Mouse (Mus musculus): ENCODE data around the gene Trim67.

GRCm38 (mm10) chr8:124840900-124841299 is 48.0 kb downstream of the Trim67 start:
- TF ChIP-seq POLR2A (IDR thresholded peaks at IDR 0.05; ENCODE audit: low read depth, low read length) (no peak), CTCF (conservative IDR thresholded peaks at IDR 0.05; ENCODE audit: insufficient read depth, insufficient read length, low read depth, low read length) (no peak)

All from kidney, adult 2 months (tissue).